In the genomic region with DNA sequence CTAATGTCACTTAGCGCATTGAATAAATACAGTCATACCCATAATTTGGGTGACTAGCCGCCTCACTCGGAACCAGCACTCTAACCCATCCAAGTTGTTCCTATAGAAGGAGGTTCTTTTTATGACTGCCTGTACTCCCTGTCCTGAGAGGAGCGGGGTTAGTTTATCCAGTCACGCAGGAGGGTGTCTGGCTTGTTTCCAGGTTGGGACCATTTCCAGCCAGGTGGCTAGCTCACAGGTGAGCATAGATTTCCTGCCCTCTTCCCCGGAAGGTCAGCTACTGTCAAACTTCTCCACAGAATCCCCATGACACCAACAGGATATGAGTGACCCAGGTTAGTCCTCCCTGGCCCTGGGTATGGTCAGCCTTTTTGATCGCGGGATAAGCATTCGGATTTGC, we compare ENCODE assay signal across 23 mouse cellular contexts. TPM values are rescaled to one million over a fixed set of nuclear protein-coding genes. Genes with fewer than 3 reads are reported as not detected.
DNase-seq lines count a peak whose midpoint lies in the region; TF ChIP-seq lines count a peak whose summit lies in the region.
"Had no signal": no experiment of that assay in that cellular context is flagged by ENCODE, and none has a peak within 500 bp of the region (broad histone marks: within the 10 kb centered on the region; RNA-seq: fewer than 3 reads in every experiment).

No protein-coding gene starts in this region.

- no peaks in the 10 kb centered on the region for H3K9me3 ChIP-seq in ES-E14 (ENCODE audit: control insufficient read depth, insufficient read depth, low read depth, low read length)
- H3K9me3 ChIP-seq: embryonic facial prominence, embryonic 10.5 days; embryonic facial prominence, embryonic 13.5 days; forebrain, embryonic 12.5 days; hindbrain, embryonic 12.5 days; hindbrain, embryonic 15.5 days had no signal

- peak; percentile 52 to 59 for DNase-seq in cerebellum, postnatal 10 days
- DNase-seq in cerebellum, adult 9-11 months = no peak
- peak; percentile 39 to 46 for DNase-seq in cerebellum, postnatal 36 days
- no peak for DNase-seq in cerebellum, adult 11-12 months
- DNase-seq in 416B (ENCODE audit: low read depth) = peak; percentile 34
- DNase-seq in ES-E14 (ENCODE audit: low read depth, low spot score) = no peak
- DNase-seq in retina, embryonic 14.5 days (ENCODE audit: low spot score) = no peak
- DNase-seq in embryo, embryonic 10 days (ENCODE audit: low spot score) = no peak
- DNase-seq: adrenal gland, postnatal 14 days; embryo, embryonic 11 days; gastrocnemius, adult 2 months; gastrocnemius, postnatal 14 days; heart, adult 11 months; kidney, adult 2 months had no signal

- in situ Hi-C loops in ES-E14 (cut with MboI; ENCODE audit: low sequenced_read_pairs in 2 of 2, unreplicated experiment in 2 of 2) = no loop called here

- no peak overlapping the region for H3K4me3 ChIP-seq in ES-E14 (ENCODE audit: insufficient read depth in 1 of 2, low read depth in 1 of 2, low read length in 2 of 2, poor library complexity in 1 of 2, severe bottlenecking in 1 of 2)
- H3K4me3 ChIP-seq: embryonic facial prominence, embryonic 10.5 days; embryonic facial prominence, embryonic 13.5 days; erythroblast, embryonic 14.5 days; forebrain, embryonic 12.5 days; gastrocnemius, adult 2 months; hindbrain, embryonic 12.5 days; hindbrain, embryonic 15.5 days had no signal

- peaks cover 2 to 27% of the 10 kb centered on the region in 2 experiments; a peak in 3 of 4 replicates for H3K4me1 ChIP-seq in ES-E14 (ENCODE audit: control insufficient read depth in 2 of 2, insufficient read depth in 2 of 2, low read length in 2 of 2, poor library complexity in 1 of 2)

- no peaks in the 10 kb centered on the region for H3K36me3 ChIP-seq in ES-E14 (ENCODE audit: control insufficient read depth, insufficient read depth, low read length, poor library complexity, severe bottlenecking)
- H3K36me3 ChIP-seq: embryonic facial prominence, embryonic 10.5 days; embryonic facial prominence, embryonic 13.5 days; forebrain, embryonic 12.5 days; G1E; hindbrain, embryonic 12.5 days; hindbrain, embryonic 15.5 days had no signal

- H3K27ac ChIP-seq in ES-E14 (ENCODE audit: insufficient read depth, low read depth, low read length, poor library complexity, severe bottlenecking) = 0 out of 2 replicates have a peak overlapping the region, but pooled peaks have one; percentile 18
- H3K27ac ChIP-seq: embryonic facial prominence, embryonic 10.5 days; embryonic facial prominence, embryonic 13.5 days; forebrain, embryonic 12.5 days; gastrocnemius, adult 2 months; hindbrain, embryonic 12.5 days; hindbrain, embryonic 15.5 days had no signal

- peak overlapping the region; percentile 40; the same call in 1 of the 2 replicates for H3K9ac ChIP-seq in ES-E14 (ENCODE audit: insufficient read depth, low read depth, low read length, poor library complexity, severe bottlenecking)
- H3K9ac ChIP-seq: embryonic facial prominence, embryonic 13.5 days; forebrain, embryonic 12.5 days; forebrain, postnatal 0 days; hindbrain, embryonic 12.5 days; hindbrain, embryonic 15.5 days had no signal

TF ChIP-seq in ES-E14, 5 proteins besides CTCF, POLR2A, EP300 and RAD21:
- TF ChIP-seq ZNF384 (IDR thresholded peaks at IDR 0.05; ENCODE audit: low read depth, low read length) (no peak), ZC3H11A (IDR thresholded peaks at IDR 0.05; ENCODE audit: borderline replicate concordance, low read depth, low read length) (no peak), HCFC1 (IDR thresholded peaks at IDR 0.05; ENCODE audit: borderline replicate concordance, insufficient read depth, low read length) (no peak), MAFK (IDR thresholded peaks at IDR 0.05; ENCODE audit: insufficient read depth, low read depth, low read length) (no peak), CHD2 (IDR thresholded peaks at IDR 0.05; ENCODE audit: low read depth, low read length) (no peak)

RNA-seq across cellular contexts. Expression of gene Pde9a, which starts 51.5 kb away (rescaled TPM):
- 3.9 and 6.9 TPM in 2 replicates for total RNA-seq in ES-E14 (2012; rRNA removed)
- total RNA-seq: common myeloid progenitor, adult 5-6 weeks had no signal

Comparison
In these comparisons a context has a peak if more than half of its experiments do, and no peak if none do; other contexts are left out.
1. DNase-seq: peak in cerebellum, postnatal 10 days (2 of 2), cerebellum, postnatal 36 days (2 of 2) and 416B (single experiment); none in cerebellum, adult 9-11 months (single experiment), cerebellum, adult 11-12 months (single experiment), ES-E14 (single experiment), retina, embryonic 14.5 days (single experiment) and embryo, embryonic 10 days (single experiment).